Mouse (Mus musculus) lung, postnatal 25 days (tissue): Measurements from ENCODE around the gene Gsta3.
"Not testable (repeated sequence)": the region's sequence is repeated elsewhere in the genome, so short reads cannot be mapped to it uniquely, and the experiment has no call there.

Experiments used
- DNase-seq: peaks from one replicate; pipeline ENCODE4 v3.0.0; 2022; ENCODE audit warnings: low spot score

The Gsta3 gene

DNA sequence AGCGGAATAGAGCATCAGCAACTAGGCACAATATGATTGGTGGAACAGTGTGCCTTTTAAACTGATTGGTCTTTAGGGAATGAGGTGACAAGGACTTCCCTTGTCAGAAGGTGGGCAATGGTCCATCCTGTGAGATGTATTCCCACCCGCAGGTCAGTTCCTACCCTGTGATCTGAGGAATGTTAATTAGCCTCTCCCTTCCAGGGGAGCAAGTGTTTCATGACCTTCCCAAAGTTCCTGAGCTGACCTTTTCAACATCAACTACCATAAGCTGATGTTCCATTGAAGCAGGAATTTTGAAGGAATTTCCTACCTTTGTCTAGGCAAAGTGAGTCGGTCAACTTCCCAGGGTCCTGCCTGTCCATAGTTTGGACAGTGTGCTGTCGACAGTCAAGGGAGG lies 13.5 kb downstream of the Gsta3 start:
- no peak for DNase-seq

DNA sequence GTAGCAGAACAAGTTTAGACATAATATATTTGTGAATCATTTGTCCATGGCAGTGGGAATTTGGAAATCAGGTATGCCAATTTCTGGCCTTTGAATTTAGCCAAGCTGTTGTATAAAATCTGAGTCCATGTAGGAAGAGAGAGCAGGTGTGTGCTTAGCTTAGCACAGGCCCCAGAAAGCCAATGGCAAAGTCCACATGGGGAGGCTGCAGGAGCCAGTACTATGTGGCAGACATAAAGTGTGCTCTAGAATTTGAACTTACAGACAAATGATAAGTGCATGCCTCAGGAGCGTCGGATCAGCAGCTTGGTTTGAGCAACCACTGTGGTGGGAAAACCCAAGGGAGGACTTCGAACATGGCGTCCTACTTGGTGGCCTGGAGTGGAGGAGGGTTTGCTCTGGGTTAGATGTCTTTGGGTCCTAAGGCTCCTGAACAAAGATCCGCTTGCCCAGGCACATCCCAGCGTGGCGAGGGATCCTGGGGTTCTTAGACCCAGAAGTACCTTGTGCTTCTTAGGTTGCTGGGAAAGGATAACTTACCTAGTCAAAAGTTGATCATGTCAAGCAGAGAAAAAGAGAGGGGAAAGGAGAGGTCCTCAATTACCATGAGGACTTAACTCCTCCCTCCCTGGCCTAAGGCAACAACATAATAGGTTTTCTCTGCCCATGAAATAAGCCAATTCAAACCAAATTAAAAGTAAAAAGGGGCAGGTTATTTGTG lies 15.4 kb downstream of the Gsta3 start:
- DNase-seq, result no peak

GRCm38 (mm10) chr1:21256391-21256790 lies 16.0 kb downstream of the Gsta3 start:
- no peak for DNase-seq

GRCm38 (mm10) chr1:21256871-21257270 lies 16.5 kb downstream of the Gsta3 start:
- no peak for DNase-seq

DNA sequence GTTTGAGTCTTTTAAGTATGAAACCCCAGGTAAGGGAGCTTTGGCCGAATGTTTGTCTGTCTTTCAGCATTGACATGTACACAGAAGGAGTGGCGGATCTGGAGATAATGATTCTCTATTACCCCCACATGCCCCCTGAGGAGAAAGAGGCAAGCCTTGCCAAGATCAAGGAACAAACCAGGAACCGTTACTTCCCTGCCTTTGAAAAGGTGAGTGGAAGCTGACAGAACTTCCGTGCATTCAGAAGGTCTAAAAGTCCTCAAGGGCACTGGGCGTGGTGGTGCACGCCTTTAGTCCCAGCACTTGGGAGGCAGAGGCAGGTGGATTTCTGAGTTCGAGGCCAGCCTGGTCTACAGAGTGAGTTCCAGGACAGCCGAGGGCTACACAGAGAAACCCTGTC lies 19.6 kb downstream of the Gsta3 start:
- not testable (repeated sequence) for DNase-seq

DNA sequence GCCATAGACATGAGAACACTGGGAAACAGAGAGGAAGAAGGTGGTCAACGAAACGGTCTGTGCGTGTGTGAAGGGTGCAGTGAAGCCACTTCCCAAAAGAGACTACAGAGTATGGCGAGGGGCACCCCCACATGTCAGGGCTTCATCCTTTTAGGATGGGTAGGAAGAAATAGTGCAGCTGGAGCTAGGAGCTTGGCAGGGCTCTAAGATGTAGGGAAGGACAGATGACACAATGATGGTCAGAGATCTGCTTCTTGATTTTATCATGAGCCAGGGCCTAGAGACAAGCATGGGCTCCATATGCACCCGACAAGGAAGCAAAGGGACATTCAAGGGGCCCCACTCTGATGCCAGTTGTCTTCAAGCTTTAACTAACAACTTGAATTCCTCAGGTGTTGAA lies 22.0 kb downstream of the Gsta3 start:
- no peak for DNase-seq

- DNase-seq, result no peak
Measured at GRCm38 (mm10) chr1:21263986-21264385, 23.6 kb downstream of the Gsta3 start.

GRCm38 (mm10) chr1:21264747-21265146 lies 24.4 kb downstream of the Gsta3 start:
- DNase-seq, result no peak

- DNase-seq, result no peak
Measured at GRCm38 (mm10) chr1:21266766-21267165, 26.4 kb downstream of the Gsta3 start.

DNA sequence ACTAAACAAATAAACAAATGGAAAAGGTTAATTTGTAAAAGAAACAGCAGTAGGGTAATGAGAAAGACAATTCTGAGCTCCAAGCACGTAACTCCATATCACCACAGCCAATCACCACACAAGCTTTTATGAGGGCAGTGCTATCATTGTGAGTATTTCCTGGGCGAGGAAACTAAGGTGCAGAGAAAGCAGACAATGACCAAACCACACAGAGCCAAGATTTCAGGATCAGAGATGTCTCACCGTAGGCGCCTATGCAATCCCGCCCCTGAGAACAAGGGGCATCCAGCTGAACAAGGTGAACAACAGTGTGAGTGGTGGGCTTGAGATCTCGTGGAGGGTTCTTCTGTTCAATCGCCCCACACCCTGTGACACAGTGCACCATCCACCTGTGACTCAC lies 27.1 kb downstream of the Gsta3 start:
- DNase-seq, result not testable (repeated sequence)

GRCm38 (mm10) chr1:21271343-21272055 lies 31.1 kb downstream of the Gsta3 start:
- DNase-seq, result peak; percentile 81

GRCm38 (mm10) chr1:21272056-21272431 lies 31.7 kb downstream of the Gsta3 start:
- no peak for DNase-seq

- no peak for DNase-seq
Measured at GRCm38 (mm10) chr1:21273091-21273490, 32.7 kb downstream of the Gsta3 start.

DNA sequence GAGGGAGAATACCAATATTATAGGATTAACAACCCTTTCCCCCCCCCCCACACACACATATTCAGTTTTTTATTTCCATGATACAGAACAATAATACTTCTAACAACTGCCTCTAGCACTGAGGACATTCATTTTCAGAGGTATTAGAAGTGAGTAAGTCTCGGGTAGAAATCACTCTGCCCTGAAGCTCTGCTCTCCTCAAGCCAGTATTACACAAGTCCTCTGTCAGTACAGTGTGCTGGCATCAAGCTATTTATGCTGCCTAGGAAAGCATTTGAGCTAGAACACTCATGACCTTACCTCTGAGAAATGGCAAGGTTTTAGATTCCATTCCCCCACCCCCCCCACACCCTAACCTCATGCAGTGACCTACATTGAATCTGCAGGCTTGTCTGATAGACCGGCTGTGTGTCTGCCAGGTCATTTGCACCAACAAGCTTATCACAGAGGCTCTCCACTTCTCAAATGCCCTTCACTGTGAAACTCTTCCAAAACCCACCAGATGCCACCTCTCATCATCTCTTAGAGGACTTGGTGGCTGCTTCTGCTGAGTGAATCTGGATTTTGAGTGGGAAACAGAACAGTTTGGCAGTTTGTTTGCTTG lies 34.1 kb downstream of the Gsta3 start:
- no peak for DNase-seq

GRCm38 (mm10) chr1:21275366-21275765 lies 35.0 kb downstream of the Gsta3 start:
- not testable (repeated sequence) for DNase-seq

DNA sequence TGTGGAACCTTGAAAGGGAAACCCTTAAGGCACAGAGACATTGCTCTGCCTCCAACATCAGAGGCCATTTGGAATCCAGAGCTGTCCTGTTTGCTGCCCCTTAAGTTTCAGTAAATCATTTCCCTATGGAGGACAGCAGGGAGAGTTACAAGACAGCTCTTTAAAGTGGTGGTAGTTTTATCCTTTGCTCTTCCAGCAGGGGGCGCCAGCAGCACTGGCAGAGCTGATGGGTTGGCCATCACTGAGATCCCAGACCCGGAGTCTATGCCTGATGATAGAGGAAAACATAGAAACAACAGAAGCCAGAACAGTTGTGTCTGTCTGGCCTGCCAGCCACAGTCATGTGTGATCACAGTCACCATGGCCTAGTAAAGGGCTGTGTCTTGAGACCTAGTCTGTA lies 35.8 kb downstream of the Gsta3 start:
- not testable (repeated sequence) for DNase-seq

- no peak for DNase-seq
Measured at GRCm38 (mm10) chr1:21280306-21280705, 39.9 kb downstream of the Gsta3 start.

DNA sequence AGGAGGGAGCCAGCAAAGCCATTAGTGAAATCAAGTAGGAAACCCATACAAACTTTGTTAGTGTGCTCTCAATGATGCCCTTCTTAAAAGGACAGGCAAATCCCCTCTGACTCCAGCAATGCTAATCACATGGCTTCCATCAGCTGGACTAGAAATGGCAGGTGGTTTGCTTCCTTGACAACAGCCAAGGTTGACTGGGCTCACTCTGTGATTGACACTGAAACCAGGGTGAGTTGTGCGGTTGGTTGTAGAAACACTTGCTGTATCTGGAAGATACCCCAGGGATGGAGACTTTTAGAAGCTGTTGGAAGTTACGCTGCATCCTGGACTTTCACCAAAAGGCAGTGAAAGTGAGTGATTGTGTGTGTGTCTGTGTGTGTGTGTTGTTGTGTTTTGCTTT lies 44.3 kb downstream of the Gsta3 start:
- DNase-seq, result not testable (repeated sequence)

DNA sequence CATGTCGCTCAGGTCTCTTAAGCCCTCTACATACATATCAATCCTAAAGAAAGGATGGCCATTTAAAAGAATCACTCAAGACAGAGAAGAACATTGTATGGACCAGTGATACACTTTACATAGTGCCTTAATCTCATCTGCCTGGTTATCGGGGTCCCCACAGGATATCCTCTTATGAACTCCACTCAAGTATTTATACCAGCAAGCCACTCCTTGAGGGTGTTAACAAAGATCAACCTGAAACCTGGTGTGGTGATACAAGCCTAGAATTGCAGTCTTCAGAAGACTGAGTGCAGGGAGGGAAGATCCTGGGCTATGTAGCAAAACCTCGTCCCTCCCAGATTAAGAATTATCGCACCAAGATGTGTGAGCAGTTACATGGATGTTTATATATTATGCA lies 51.0 kb downstream of the Gsta3 start:
- no peak for DNase-seq

- no peak for DNase-seq
Measured at GRCm38 (mm10) chr1:21292590-21292989, 52.2 kb downstream of the Gsta3 start.

DNA sequence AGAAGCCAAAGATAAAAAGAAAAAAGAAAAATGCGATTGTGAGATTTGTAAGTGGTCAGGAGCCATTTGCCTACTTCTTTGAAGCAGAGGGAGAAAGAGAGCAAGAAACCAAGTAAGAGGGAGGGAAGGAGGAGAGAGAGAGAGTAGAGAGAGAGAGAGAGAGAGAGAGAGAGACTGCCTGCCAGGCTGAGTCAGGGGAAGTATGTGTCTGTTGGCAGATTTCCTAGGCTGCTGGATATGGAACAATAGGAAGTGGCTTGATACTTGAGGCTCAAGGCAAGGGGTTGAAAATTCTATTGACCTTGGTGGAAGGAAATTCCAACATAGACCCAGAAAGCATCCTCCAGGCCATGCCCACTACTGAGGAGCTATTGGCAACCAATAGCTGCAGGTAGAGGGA lies 55.8 kb downstream of the Gsta3 start:
- DNase-seq, result no peak

DNA sequence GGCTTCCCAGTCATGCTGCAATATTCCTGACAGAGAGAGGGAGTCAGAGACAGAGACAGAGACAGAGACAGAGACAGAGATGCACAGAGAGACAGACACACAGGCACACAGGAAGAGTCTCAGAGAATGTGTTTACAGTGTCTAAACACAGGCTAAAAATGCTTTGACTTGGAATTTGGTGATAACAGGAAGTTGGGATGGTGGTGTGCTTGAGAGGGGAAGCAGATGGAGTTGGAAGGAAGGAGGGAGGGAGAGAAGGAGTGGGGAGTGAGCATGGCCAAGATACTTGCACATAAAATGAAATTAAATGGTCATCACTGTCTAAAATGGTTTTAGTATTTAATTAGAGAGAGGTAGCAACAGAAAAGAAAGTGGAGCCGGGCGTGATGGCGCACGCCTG lies 57.7 kb downstream of the Gsta3 start:
- peak; percentile 31 for DNase-seq

GRCm38 (mm10) chr1:21299826-21300225 lies 59.4 kb downstream of the Gsta3 start:
- no peak for DNase-seq
